Mouse (Mus musculus): ENCODE data around the gene Fnip1.

The Fnip1 gene

GRCm38 (mm10) chr11:54456875-54457274, 18.9 kb downstream of the Fnip1 start:
- no peak for ATAC-seq (ENCODE audit: insufficient number of reproducible peaks, low FRiP score, low TSS enrichment)

- ATAC-seq (ENCODE audit: insufficient number of reproducible peaks, low FRiP score, low TSS enrichment), result no peak
Observed at GRCm38 (mm10) chr11:54458168-54458567, 20.2 kb downstream of the Fnip1 start.

GRCm38 (mm10) chr11:54464557-54465244, 26.7 kb downstream of the Fnip1 start:
- ATAC-seq (ENCODE audit: insufficient number of reproducible peaks, low FRiP score, low TSS enrichment), result no peak

- no peak for ATAC-seq (ENCODE audit: insufficient number of reproducible peaks, low FRiP score, low TSS enrichment)
Observed at GRCm38 (mm10) chr11:54472231-54472630, 34.2 kb downstream of the Fnip1 start.

- no peak for ATAC-seq (ENCODE audit: insufficient number of reproducible peaks, low FRiP score, low TSS enrichment)
Observed at GRCm38 (mm10) chr11:54478414-54478813, 40.4 kb downstream of the Fnip1 start.

- no peak for ATAC-seq (ENCODE audit: insufficient number of reproducible peaks, low FRiP score, low TSS enrichment)
Observed at GRCm38 (mm10) chr11:54486041-54486440, 48.0 kb downstream of the Fnip1 start.

- ATAC-seq (ENCODE audit: insufficient number of reproducible peaks, low FRiP score, low TSS enrichment), result no peak
Observed at GRCm38 (mm10) chr11:54491946-54492558, 54.1 kb downstream of the Fnip1 start.

- no peak for ATAC-seq (ENCODE audit: insufficient number of reproducible peaks, low FRiP score, low TSS enrichment)
Observed at GRCm38 (mm10) chr11:54492559-54492958, 54.6 kb downstream of the Fnip1 start.

- no peak for ATAC-seq (ENCODE audit: insufficient number of reproducible peaks, low FRiP score, low TSS enrichment)
Observed at GRCm38 (mm10) chr11:54499838-54500237, 61.8 kb downstream of the Fnip1 start.

- ATAC-seq (ENCODE audit: insufficient number of reproducible peaks, low FRiP score, low TSS enrichment), result no peak
Observed at GRCm38 (mm10) chr11:54502546-54503245, 64.7 kb downstream of the Fnip1 start.

GRCm38 (mm10) chr11:54513584-54513983, 75.6 kb downstream of the Fnip1 start:
- no peak for ATAC-seq (ENCODE audit: insufficient number of reproducible peaks, low FRiP score, low TSS enrichment)

GRCm38 (mm10) chr11:54521927-54522528, 84.0 kb downstream of the Fnip1 start:
- ATAC-seq (ENCODE audit: insufficient number of reproducible peaks, low FRiP score, low TSS enrichment), result no peak

GRCm38 (mm10) chr11:54522529-54523430, 84.8 kb downstream of the Fnip1 start, which contains the start of gene Rapgef6:
TSS of gene Rapgef6 (plus strand) at chr11:54522847.
- ATAC-seq (ENCODE audit: insufficient number of reproducible peaks, low FRiP score, low TSS enrichment), result peak; percentile 94

GRCm38 (mm10) chr11:54523431-54524001, 85.5 kb downstream of the Fnip1 start:
- ATAC-seq (ENCODE audit: insufficient number of reproducible peaks, low FRiP score, low TSS enrichment), result no peak

- no peak for ATAC-seq (ENCODE audit: insufficient number of reproducible peaks, low FRiP score, low TSS enrichment)
Observed at GRCm38 (mm10) chr11:54528002-54528401, 90.0 kb downstream of the Fnip1 start.

- no peak for ATAC-seq (ENCODE audit: insufficient number of reproducible peaks, low FRiP score, low TSS enrichment)
Observed at GRCm38 (mm10) chr11:54530391-54530790, 92.4 kb downstream of the Fnip1 start.

- no peak for ATAC-seq (ENCODE audit: insufficient number of reproducible peaks, low FRiP score, low TSS enrichment)
Observed at GRCm38 (mm10) chr11:54530916-54531315, 92.9 kb downstream of the Fnip1 start.

- ATAC-seq (ENCODE audit: insufficient number of reproducible peaks, low FRiP score, low TSS enrichment), result no peak
Observed at GRCm38 (mm10) chr11:54533834-54534233, 95.8 kb downstream of the Fnip1 start.

- no peak for ATAC-seq (ENCODE audit: insufficient number of reproducible peaks, low FRiP score, low TSS enrichment)
Observed at GRCm38 (mm10) chr11:54534871-54535270, 96.9 kb downstream of the Fnip1 start.

- ATAC-seq (ENCODE audit: insufficient number of reproducible peaks, low FRiP score, low TSS enrichment), result no peak
Observed at GRCm38 (mm10) chr11:54539031-54539430, 101.0 kb downstream of the Fnip1 start.

All from cerebellum, adult (tissue).